Mouse (Mus musculus): ENCODE results near the gene Adamts7.
A peak's percentile ranks its signal among the peaks of the same experiment; 100 is the strongest.

Gene Adamts7

DNA sequence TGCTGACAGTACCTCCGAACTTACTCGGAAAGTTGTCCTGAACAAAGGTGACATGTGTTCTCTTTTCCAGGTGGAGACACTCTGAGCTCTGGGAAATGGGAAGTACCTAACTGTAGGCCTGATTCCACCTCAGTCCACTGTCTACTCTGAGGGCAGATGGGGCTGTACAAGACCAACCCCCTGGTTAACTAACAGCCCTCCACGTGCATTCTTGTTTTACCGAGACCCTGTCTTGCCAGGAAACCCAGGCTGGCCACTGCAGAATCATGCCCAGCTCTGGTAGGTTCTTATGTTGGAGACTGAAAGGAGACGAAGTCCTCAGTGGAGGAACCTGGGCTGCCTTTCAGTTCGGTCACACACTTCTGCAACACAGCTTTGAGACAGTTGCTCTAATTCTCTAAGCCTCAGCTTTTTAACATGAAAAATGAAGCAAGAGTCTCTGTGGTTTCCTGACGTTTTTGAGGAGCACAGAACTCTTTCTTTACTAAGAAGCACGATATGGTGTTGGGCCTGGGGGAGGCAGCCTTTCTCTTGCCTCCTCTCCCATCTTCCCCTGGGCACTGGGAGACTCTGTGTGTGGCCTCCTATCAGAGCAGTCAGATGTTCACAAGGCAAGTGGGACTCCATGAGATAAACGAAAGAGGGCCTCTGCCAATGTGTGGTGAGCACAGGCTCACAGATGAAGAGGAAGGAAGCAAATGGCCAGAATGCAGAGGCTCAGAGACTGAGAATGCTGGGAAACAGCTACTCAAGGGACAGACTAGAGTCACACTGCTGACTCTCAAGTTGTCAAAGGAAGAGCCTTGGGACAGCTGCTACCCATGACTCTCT is 74.6 kb downstream of the Adamts7 start:
- peak; percentile 59 for DNase-seq

DNA sequence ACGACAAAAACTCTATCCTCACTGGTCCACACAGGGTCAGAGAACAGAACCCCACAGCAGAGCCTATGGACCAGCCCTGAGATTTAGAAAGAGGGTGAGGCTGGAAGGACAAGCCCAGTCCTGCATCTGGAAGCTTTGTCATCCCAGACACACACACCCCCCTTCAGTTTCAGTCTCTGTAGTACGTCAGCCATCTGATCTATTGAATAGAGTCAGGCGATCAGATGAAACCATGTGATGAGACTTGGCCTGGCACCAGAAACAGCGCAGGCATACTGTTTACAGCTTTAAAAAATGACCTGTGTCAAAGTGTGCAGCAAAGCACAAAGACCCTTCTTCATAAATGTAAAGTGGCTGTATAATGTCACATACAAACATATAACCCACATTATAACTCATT is 77.7 kb downstream of the Adamts7 start:
- no peak for DNase-seq

DNA sequence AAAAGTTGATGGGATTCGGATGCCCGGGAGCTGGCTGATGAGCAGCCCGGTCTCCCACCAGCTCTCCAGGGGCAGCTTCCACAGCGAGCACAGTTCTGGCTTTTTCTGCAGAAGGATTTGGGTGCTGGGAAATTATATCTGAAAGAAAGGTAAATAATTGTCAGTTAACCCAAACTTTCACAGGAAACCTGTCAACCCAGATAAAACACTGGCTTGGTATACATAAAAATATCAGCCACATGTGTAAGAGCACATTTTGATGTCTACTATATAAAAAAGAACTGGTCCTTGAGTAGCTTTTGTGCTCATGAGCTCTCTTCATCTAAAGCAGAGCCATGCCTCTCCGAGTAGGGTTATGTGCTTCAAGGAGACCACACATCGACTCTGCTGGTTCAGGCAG is 78.2 kb downstream of the Adamts7 start:
- no peak for DNase-seq

DNA sequence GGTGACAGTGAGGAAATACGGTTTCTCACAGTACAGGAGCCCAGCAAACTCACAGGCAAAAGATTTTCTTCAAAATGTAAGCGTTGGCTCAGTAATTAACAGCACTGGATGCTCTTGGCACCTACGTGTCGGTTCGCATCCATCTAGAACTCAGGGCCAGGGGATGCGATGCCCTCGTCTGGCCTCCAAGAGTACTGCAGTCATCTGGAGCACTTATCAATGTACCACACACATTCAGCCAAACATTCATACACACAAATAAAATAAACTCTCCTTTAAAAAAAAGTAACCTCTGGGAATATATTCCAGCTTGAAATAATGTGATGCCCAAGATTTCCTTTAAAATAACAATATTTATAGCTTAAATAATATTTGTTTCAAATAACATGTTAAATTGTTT is 78.7 kb downstream of the Adamts7 start:
- peak; percentile 76 for DNase-seq

DNA sequence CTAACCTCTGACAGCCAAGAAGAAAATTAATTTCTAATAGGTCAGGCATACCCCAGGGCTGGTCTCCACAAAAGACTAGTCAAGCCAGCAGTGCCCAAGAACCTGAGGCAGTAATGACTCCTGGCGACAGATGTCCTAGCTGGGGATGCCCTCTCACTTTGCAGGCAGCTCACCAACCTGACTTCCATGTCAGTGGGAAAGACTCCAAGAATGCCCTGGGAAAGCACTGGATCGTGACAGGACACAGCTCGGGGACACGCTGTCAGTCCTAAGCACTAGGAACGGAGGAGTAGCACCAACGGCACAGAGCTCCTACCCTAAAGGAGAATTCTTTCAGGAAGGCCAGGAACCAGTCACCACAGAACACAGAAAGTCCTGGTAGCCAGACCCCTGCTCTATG is 79.4 kb downstream of the Adamts7 start:
- DNase-seq, result no peak

DNA sequence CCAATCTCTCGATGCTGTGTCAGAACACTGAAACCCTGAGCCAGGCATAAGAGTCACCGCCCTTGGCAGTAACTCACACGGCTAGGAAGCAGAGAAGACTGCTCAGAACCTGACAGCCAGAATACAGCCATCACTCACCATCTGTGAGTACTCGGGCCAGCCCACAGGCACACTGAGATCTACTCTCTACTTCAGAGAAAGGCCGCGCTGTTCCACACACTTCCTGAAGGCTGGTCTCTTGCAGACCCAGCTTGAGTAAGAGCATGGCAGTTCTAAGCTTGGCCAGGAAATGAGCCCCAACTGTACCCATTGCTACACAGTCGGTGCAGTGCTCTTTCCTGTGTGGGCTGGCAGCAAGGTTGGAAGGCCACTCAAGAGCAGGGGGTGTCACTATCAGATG is 80.0 kb downstream of the Adamts7 start:
- peak; percentile 69 for DNase-seq

DNA sequence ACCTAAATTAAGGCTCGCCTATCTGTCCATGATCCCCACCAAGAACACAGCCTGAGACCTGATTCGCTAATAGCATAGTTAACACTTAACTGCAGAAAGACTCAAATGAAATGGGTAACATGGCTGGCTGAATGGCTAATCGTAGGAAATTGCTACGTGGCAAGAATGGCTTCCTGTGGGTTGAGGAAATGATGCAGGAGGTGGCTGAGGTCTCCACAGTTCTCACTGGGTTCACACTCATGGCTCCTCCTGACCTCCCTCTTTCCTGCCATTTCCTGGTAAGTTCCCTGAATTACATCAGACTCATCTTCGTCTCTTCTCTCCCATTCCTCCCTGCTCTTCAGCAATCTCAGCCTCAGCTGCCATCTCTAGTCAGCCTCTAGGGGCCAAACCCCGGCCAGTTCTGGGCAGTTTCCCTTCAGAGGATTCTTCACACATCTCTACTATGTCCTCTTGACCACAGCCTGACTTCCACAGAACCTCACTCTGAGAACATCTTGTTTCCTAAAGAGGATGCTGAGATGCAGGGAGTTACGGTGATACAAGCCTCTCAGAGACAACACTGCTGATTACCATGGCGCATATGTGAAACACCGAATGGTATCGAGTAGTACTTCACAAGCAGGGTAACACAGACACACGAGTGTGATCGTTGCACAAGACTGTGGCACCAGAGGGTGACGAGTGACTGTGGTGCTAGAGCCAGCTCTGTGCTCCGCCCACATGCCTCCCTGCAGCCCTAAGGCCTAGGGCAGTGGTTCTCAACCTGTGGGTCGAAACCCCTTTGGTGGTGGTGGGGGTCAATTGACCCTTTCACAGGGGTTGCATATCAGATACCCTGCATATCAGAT is 81.7 kb downstream of the Adamts7 start:
- DNase-seq, result no peak

DNA sequence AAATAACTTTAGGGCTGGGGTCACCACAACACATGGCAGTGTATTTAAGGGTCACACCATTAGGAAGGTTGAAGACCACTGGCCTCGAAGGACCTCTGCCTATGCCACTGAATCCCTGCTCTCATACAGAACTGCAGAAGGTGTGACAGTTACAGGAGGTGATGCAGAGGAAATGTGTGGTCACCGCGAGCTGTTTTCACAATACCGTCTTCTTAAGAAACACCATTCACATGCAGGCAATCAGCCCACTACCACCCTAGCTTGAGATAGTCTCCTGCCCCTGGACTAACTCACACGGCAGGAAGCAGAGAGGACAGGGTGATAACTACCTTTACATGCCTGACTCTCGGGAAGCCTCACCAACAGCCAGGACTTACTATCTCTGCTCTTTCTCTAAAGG is 82.3 kb downstream of the Adamts7 start:
- DNase-seq, result no peak

DNA sequence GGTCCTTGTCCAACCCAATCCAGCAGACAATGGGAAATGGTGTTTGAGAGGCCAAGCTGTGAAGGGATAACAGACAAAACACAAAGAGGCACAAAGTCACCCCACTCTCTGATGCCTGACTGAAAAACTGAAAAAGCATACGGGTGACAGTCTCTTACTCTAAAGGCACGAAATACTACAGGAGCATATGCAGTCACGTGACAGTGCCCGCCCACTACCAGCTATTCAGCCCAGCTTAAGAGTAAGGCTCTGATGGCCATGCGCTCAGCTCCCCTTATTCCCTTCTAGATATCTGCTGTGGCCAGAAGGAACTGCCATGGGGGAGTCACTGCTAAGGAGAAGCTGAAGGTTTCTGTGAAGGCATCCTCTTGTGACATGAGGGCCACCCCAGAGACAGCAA is 82.9 kb downstream of the Adamts7 start:
- no peak for DNase-seq

DNA sequence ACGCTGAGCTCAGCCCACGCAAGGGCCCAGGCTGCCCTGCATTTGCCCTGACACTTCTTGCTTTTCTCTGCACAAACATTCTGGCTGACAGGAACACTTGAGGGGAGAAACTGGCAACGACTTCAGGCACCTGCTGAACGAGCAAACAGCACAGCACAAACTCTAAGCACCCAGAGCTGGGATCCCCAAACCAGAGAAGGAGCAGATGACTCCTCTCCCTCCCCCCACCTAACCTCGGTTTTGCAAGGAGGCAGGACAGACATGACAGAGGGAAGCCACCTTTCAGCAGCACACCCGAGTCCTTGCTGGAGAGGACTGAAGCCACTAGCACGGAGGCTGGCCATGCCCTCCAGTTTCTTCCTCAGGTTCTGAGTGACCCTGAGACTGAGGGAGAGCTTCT is 84.4 kb downstream of the Adamts7 start:
- peak; percentile 54 for DNase-seq

DNA sequence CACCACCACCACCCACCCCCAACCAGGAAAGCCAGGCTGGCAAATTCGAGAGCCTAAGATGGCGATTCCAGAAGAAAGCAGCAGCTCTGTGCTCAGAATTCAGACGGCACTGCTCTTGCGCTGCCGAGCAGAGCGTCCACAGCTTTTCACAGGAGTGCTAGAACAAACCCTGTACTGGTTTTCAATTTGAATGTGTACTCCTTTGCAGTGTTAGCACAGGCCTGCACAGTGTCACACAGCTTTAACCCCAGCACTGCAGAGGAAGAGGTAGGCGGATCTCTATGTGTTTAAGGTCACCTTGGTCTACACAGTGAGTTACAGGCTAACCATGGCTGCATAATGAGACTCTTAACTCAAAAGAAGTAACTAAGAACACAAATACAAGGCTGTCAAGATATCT is 85.5 kb downstream of the Adamts7 start:
- DNase-seq, result no peak

DNA sequence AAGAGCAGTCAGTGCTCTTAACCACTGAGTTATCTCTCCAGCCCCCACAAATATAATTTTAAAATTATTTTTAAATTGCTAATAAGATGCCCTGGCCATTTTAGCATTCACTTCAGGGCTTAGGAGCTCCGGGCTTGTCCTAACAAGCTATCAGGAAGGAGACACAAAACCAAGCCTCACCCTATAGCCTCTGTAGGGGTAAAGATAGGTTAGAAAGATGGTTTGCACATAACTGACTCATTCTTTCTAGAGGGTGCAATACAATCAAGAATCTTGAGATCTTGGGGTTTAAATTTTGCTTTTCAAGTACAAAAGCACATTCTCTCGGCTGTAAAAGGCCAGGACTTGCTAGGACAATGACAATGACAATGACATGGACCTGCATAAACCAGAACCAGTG is 86.2 kb downstream of the Adamts7 start:
- DNase-seq, result no peak

DNA sequence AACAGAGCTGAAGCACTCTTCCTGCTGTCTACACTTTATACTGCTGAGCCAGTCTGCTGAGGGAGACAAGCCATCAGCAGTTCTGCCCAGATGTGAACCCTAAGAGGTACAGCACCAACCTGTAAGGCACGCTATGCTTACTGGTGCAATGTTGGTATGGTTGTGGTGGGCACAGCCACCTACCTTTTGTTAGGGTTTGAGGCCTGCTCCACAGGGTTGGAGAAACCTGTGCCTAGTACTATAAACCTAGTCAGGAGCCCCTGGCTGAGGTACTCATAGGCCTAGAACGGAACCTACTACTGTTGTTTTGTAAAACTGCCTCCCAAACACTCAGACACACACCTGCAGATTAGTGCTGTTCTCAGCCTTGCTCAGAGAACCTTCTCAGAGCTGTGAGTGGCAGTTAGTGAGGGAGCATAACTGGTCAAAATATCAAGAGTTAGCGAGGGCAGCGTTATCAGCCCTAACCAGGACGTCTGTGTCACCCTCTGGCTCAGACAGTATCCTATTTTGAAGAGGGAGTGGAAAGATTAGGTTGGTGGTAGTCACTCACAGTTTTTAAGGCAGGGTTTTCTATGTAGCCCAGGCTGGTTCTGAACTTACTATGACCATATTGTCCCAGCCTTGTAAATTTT is 87.4 kb downstream of the Adamts7 start:
- no peak for DNase-seq

DNA sequence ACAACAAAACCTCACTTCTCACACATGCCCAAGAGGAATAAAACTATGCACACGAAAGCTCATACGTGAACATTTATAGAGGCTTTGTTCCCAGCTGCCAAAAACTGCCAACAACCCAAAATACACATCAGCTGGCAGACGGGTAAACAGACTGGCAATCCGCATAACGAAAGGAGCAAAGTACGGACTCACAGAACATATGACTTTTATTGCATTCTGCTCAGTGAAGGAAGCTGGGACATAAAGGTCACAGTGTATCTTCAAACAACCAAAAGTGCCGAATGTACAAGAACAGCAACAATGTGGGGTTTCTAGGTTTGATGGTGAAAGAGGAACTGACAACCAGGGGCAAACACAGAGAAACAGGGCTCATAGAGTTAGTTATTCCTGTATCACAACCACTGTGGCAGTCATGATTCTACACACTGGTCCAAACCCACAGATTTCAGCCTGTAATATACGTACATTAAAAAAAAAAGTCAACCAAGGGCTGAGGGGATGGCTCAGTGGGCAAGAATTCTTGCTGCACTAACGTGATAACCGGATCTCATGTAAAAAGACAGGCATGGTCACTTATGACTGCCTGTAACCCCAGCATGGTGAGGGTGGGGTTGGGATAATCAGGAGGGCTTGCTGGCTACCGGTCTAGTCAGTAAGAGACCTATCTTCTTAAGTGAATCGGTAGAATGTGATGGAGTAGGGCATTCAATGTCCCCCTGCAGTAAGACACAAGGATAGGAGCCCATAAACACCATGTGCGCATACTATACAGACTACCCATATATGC is 88.3 kb downstream of the Adamts7 start:
- no peak for DNase-seq

DNA sequence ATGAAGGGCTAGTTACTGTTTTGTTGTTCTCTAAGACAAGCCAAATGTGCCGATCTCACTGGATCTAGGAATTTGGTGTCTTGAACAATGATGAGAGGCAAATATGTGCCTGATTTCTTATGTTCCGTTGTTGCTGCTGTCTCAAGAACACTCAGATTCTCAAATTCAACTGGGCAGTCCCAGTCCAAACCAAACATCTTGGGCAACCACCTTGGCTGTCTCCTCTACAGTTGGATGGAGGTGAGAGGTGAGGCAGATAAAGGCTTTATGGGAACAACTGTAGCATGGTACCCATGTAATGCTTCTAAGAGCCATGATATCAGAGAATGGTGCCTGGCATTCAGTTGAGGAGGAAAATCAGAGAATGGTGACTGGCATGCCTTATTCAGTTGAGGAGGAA is 90.3 kb downstream of the Adamts7 start:
- no peak for DNase-seq

DNA sequence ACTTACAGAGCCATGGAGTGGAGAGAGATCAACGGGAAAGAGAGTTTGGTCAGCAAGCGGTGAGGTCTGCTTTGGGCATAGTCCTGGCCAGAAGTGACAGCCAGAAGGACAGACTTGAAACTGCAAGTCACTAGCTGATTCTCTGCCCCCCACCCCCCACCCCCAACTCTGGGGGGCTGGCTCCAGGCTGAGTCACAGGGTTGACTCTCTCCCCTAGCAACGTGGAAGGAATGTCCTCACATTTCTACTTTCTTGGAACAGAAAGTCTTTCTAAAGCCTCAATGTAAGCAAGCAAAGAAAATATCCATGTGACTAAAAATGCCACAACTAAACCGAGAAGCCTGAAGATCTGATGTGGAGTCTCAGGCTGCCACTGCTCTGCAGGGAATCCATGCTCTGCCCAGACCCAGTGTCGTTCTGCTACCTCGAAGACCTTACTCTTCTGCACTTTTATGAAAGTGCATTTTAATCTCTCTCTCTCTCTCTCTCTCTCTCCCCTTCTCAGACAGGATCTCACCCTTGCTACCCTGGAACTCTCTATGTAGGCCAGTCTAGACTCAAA is 93.1 kb downstream of the Adamts7 start:
- no peak for DNase-seq

DNA sequence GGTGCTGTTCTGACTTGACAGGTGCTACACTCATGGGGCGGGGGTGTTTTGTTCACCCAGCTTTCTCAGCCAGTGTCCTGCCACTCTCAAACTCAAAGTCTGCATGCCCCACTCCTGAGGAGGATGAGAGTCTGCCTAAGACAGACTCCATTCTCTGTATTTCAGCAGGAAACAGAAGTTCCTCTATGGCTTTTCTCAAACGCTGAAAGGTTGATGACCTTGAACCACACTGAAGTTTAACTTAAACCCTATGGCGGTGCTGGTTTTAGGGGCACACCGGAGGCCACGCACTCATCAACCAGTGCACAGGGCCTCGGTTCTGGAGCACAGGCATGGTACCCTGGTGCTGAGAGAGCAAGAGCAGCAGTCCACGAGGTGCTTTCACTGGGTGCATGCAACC is 94.4 kb downstream of the Adamts7 start:
- no peak for DNase-seq

Data from thymus, postnatal 4 days (tissue).